Mouse (Mus musculus): ENCODE data around the gene Ank3. TPM values are rescaled to one million over a fixed set of nuclear protein-coding genes. Genes with fewer than 3 reads are reported as not detected.

Gene Ank3
- polyA plus RNA-seq, 1 experiment from 2014 or later: 150 TPM

GRCm38 (mm10) chr10:69705806-69706768, 307.5 kb downstream of the Ank3 start:
- no peaks in the 10 kb centered on the region for H3K27me3 ChIP-seq (ENCODE audit: control insufficient read depth, insufficient read depth, low read length)
- H3K27ac ChIP-seq (replicated peaks; ENCODE audit: low read depth, low read length): peak overlapping the region; percentile 92
- peak; percentile 74 for ATAC-seq (ENCODE audit: low FRiP score, low TSS enrichment)
- H3K36me3 ChIP-seq (ENCODE audit: control insufficient read depth, insufficient read depth, low read length): no peaks in the 10 kb centered on the region
- peak; percentile 76 for DNase-seq
- H3K9me3 ChIP-seq (ENCODE audit: control insufficient read depth, low read length): no peaks in the 10 kb centered on the region
- peaks cover 49% of the 10 kb centered on the region for H3K4me1 ChIP-seq (ENCODE audit: control insufficient read depth, insufficient read depth, low read length)
- 2% methylated on average over 17 of the region's 17 CpGs for WGBS
- H3K9ac ChIP-seq (replicated peaks; ENCODE audit: low read length): peak overlapping the region; percentile 50
- peak overlapping the region; percentile 37 for H3K4me3 ChIP-seq (replicated peaks; ENCODE audit: low read depth, low read length)
- peak overlapping the region; percentile 66 for H3K4me2 ChIP-seq (ENCODE audit: low read length)

- WGBS: 12% methylated on average over 14 of the region's 14 CpGs
- Histone ChIP-seq H3K36me3 (ENCODE audit: control insufficient read depth, insufficient read depth, low read length) (no peaks in the 10 kb centered on the region), H3K4me1 (ENCODE audit: control insufficient read depth, insufficient read depth, low read length) (peaks cover 47% of the 10 kb centered on the region), H3K9ac (replicated peaks; ENCODE audit: low read length) (peak overlapping the region; percentile 50), H3K4me2 (ENCODE audit: low read length) (peak overlapping the region; percentile 66), H3K27ac (replicated peaks; ENCODE audit: low read depth, low read length) (peak overlapping the region; percentile 92), H3K4me3 (replicated peaks; ENCODE audit: low read depth, low read length) (peak overlapping the region; percentile 37), H3K27me3 (ENCODE audit: control insufficient read depth, insufficient read depth, low read length) (no peaks in the 10 kb centered on the region), H3K9me3 (ENCODE audit: control insufficient read depth, low read length) (no peaks in the 10 kb centered on the region)
- ATAC-seq (ENCODE audit: low FRiP score, low TSS enrichment): no peak
- peak; percentile 44 for DNase-seq
These were observed 308.5 kb downstream of the Ank3 start for GRCm38 (mm10) chr10:69706851-69707788.

- H3K4me1 ChIP-seq (ENCODE audit: control insufficient read depth, insufficient read depth, low read length): peaks cover 52% of the 10 kb centered on the region
- WGBS: 66% methylated on average over 11 of the region's 11 CpGs
- no peaks in the 10 kb centered on the region for H3K36me3 ChIP-seq (ENCODE audit: control insufficient read depth, insufficient read depth, low read length)
- no peak for DNase-seq
- H3K27ac ChIP-seq (replicated peaks; ENCODE audit: low read depth, low read length): peak overlapping the region; percentile 92; the same call in 1 of the 2 replicates
- peak overlapping the region; percentile 37 for H3K4me3 ChIP-seq (replicated peaks; ENCODE audit: low read depth, low read length)
- ATAC-seq (ENCODE audit: low FRiP score, low TSS enrichment): no peak
- H3K9ac ChIP-seq (replicated peaks; ENCODE audit: low read length): peak overlapping the region; percentile 50
- peak overlapping the region; percentile 66 for H3K4me2 ChIP-seq (ENCODE audit: low read length)
- H3K27me3 ChIP-seq (ENCODE audit: control insufficient read depth, insufficient read depth, low read length): no peaks in the 10 kb centered on the region
- H3K9me3 ChIP-seq (ENCODE audit: control insufficient read depth, low read length): no peaks in the 10 kb centered on the region
These were observed 309.4 kb downstream of the Ank3 start for GRCm38 (mm10) chr10:69707844-69708550.

GRCm38 (mm10) chr10:69709631-69710030, 311.1 kb downstream of the Ank3 start:
- 97% methylated on average over 2 of the region's 2 CpGs for WGBS
- no peak overlapping the region for H3K9ac ChIP-seq (replicated peaks; ENCODE audit: low read length)
- DNase-seq: no peak
- H3K27me3 ChIP-seq (ENCODE audit: control insufficient read depth, insufficient read depth, low read length): no peaks in the 10 kb centered on the region
- H3K9me3 ChIP-seq (ENCODE audit: control insufficient read depth, low read length): no peaks in the 10 kb centered on the region
- no peak overlapping the region for H3K4me3 ChIP-seq (replicated peaks; ENCODE audit: low read depth, low read length)
- H3K27ac ChIP-seq (replicated peaks; ENCODE audit: low read depth, low read length): no peak overlapping the region
- H3K4me1 ChIP-seq (ENCODE audit: control insufficient read depth, insufficient read depth, low read length): peaks cover 52% of the 10 kb centered on the region
- peak overlapping the region; percentile 66 for H3K4me2 ChIP-seq (ENCODE audit: low read length)
- no peaks in the 10 kb centered on the region for H3K36me3 ChIP-seq (ENCODE audit: control insufficient read depth, insufficient read depth, low read length)
- ATAC-seq (ENCODE audit: low FRiP score, low TSS enrichment): no peak

GRCm38 (mm10) chr10:69710802-69711201, 312.2 kb downstream of the Ank3 start:
- ATAC-seq (ENCODE audit: low FRiP score, low TSS enrichment): no peak
- Histone ChIP-seq H3K36me3 (ENCODE audit: control insufficient read depth, insufficient read depth, low read length) (no peaks in the 10 kb centered on the region), H3K27me3 (ENCODE audit: control insufficient read depth, insufficient read depth, low read length) (no peaks in the 10 kb centered on the region), H3K4me3 (replicated peaks; ENCODE audit: low read depth, low read length) (no peak overlapping the region), H3K4me1 (ENCODE audit: control insufficient read depth, insufficient read depth, low read length) (peaks cover 41% of the 10 kb centered on the region), H3K27ac (replicated peaks; ENCODE audit: low read depth, low read length) (no peak overlapping the region), H3K9me3 (ENCODE audit: control insufficient read depth, low read length) (no peaks in the 10 kb centered on the region), H3K4me2 (ENCODE audit: low read length) (no peak overlapping the region), H3K9ac (replicated peaks; ENCODE audit: low read length) (no peak overlapping the region)
- no peak for DNase-seq
- 92% methylated on average over 5 of the region's 5 CpGs for WGBS

GRCm38 (mm10) chr10:69716907-69717306, 318.3 kb downstream of the Ank3 start:
- no peak overlapping the region for H3K4me3 ChIP-seq (replicated peaks; ENCODE audit: low read depth, low read length)
- H3K9ac ChIP-seq (replicated peaks; ENCODE audit: low read length): no peak overlapping the region
- no peak overlapping the region for H3K27ac ChIP-seq (replicated peaks; ENCODE audit: low read depth, low read length)
- H3K9me3 ChIP-seq (ENCODE audit: control insufficient read depth, low read length): no peaks in the 10 kb centered on the region
- peaks cover 36% of the 10 kb centered on the region for H3K4me1 ChIP-seq (ENCODE audit: control insufficient read depth, insufficient read depth, low read length)
- DNase-seq: no peak
- WGBS: 73% methylated on average over 4 of the region's 4 CpGs
- no peaks in the 10 kb centered on the region for H3K36me3 ChIP-seq (ENCODE audit: control insufficient read depth, insufficient read depth, low read length)
- no peak overlapping the region for H3K4me2 ChIP-seq (ENCODE audit: low read length)
- H3K27me3 ChIP-seq (ENCODE audit: control insufficient read depth, insufficient read depth, low read length): no peaks in the 10 kb centered on the region
- no peak for ATAC-seq (ENCODE audit: low FRiP score, low TSS enrichment)

GRCm38 (mm10) chr10:69719421-69719820, 320.8 kb downstream of the Ank3 start:
- no peaks in the 10 kb centered on the region for H3K27me3 ChIP-seq (ENCODE audit: control insufficient read depth, insufficient read depth, low read length)
- H3K4me3 ChIP-seq (replicated peaks; ENCODE audit: low read depth, low read length): no peak overlapping the region
- H3K4me2 ChIP-seq (ENCODE audit: low read length): peak overlapping the region; percentile 30; the same call in 1 of the 2 replicates
- WGBS: 42% methylated on average over 5 of the region's 5 CpGs
- DNase-seq: no peak
- no peaks in the 10 kb centered on the region for H3K36me3 ChIP-seq (ENCODE audit: control insufficient read depth, insufficient read depth, low read length)
- no peaks in the 10 kb centered on the region for H3K9me3 ChIP-seq (ENCODE audit: control insufficient read depth, low read length)
- H3K4me1 ChIP-seq (ENCODE audit: control insufficient read depth, insufficient read depth, low read length): peaks cover 38% of the 10 kb centered on the region
- H3K27ac ChIP-seq (replicated peaks; ENCODE audit: low read depth, low read length): peak overlapping the region; percentile 74
- no peak for ATAC-seq (ENCODE audit: low FRiP score, low TSS enrichment)
- no peak overlapping the region for H3K9ac ChIP-seq (replicated peaks; ENCODE audit: low read length)

- Histone ChIP-seq H3K36me3 (ENCODE audit: control insufficient read depth, insufficient read depth, low read length) (no peaks in the 10 kb centered on the region), H3K4me1 (ENCODE audit: control insufficient read depth, insufficient read depth, low read length) (peaks cover 43% of the 10 kb centered on the region), H3K9me3 (ENCODE audit: control insufficient read depth, low read length) (no peaks in the 10 kb centered on the region), H3K4me3 (replicated peaks; ENCODE audit: low read depth, low read length) (no peak overlapping the region), H3K27ac (replicated peaks; ENCODE audit: low read depth, low read length) (peak overlapping the region; percentile 74), H3K27me3 (ENCODE audit: control insufficient read depth, insufficient read depth, low read length) (no peaks in the 10 kb centered on the region), H3K9ac (replicated peaks; ENCODE audit: low read length) (peak overlapping the region; percentile 27; the same call in 1 of the 2 replicates), H3K4me2 (ENCODE audit: low read length) (peak overlapping the region; percentile 30)
- 14% methylated on average over 12 of the region's 12 CpGs for WGBS
- DNase-seq: peak; percentile 75
- ATAC-seq (ENCODE audit: low FRiP score, low TSS enrichment): peak; percentile 43; the same call in 1 of the 2 replicates
These were observed 321.4 kb downstream of the Ank3 start for GRCm38 (mm10) chr10:69719901-69720415.

All from midbrain, embryonic 14.5 days (tissue).